Comparison of ENCODE assay signal across 8 mouse cellular contexts in the genomic region with DNA sequence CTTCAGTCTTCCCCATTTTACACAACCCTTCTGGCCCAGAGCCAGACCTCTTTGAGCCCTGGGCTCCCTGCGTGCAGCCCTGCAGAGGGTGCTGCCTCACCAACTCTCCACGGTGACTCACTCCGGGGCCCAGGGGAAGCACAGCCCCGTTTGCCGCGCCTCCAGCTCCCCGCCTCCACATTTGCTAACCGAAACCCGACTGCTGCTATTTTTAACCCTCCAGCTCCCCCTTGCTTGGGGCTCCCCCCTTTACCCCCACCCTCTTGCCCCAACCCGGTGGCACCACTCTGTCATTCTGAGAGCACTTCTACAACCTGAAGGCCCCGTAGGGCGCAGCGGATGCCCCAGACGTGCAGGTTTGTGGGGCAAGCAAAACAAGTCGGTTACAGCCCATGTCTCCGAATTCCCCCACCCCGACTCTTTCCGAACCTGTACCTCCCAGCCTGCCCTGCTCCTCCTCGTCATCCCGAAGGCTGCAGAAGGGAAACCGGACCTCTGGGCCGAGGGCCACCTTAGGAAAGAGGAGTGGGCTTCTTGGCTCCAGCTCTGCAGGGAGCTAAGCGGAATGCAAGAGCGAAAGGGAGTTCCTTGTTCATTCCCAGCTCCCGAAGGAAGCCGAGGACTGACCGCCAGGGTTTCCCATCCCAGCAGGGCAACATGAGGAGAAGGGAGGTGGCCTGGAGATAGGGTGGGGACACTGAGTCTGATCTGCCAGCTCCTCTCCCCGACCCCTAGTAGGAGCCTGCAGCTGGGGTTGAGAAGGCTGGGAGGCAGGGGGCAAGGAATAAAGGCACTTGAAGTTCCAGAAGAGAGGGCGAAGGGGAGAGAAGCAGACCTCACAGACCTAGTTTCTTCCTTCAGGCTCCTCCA. TPM values are rescaled to one million over a fixed set of nuclear protein-coding genes. Genes with fewer than 3 reads are reported as not detected.
A peak's percentile ranks its signal among the peaks of the same experiment; 100 is the strongest.
DNase-seq lines count a peak whose midpoint lies in the region; ATAC-seq and TF ChIP-seq lines count a peak whose summit lies in the region.

No protein-coding gene starts in this region.

- TF ChIP-seq EP300 in liver, embryonic 14.5 days (IDR thresholded peaks at IDR 0.05; ENCODE audit: low read depth), result no peak

- peak overlapping the region; percentile 69 for H3K4me2 ChIP-seq in heart, embryonic 13.5 days
- H3K4me2 ChIP-seq in kidney, embryonic 16.5 days (replicated peaks; ENCODE audit: low read depth, low read length), result peak overlapping the region; percentile 63
- H3K4me2 ChIP-seq in liver, embryonic 14.5 days (ENCODE audit: low read depth), result peak overlapping the region; percentile 84
- peak overlapping the region; percentile 83 for H3K4me2 ChIP-seq in stomach, embryonic 16.5 days (ENCODE audit: low read depth, low read length)

- peak overlapping the region; percentile 77 for H3K9ac ChIP-seq in heart, embryonic 13.5 days
- H3K9ac ChIP-seq in kidney, embryonic 16.5 days (replicated peaks; ENCODE audit: low read length), result peak overlapping the region; percentile 63
- H3K9ac ChIP-seq in liver, embryonic 14.5 days (replicated peaks), result peak overlapping the region; percentile 69
- H3K9ac ChIP-seq in stomach, embryonic 16.5 days (ENCODE audit: low read length), result peak overlapping the region; percentile 80

- TF ChIP-seq CTCF in liver, embryonic 14.5 days (IDR thresholded peaks at IDR 0.05; ENCODE audit: low read depth), result peak; percentile 79

- peak overlapping the region; percentile 80 for H3K27ac ChIP-seq in heart, embryonic 13.5 days (replicated peaks)
- peak overlapping the region; percentile 83 for H3K27ac ChIP-seq in kidney, embryonic 16.5 days (ENCODE audit: low read length)
- peak overlapping the region; percentile 35; the same call in 1 of the 2 replicates for H3K27ac ChIP-seq in liver, embryonic 14.5 days
- H3K27ac ChIP-seq in stomach, embryonic 16.5 days (ENCODE audit: low read length), result peak overlapping the region; percentile 96

- peaks cover 97% of the 10 kb centered on the region for H3K4me1 ChIP-seq in heart, embryonic 13.5 days
- H3K4me1 ChIP-seq in kidney, embryonic 16.5 days (ENCODE audit: insufficient read depth, low read length), result peaks cover 94% of the 10 kb centered on the region
- H3K4me1 ChIP-seq in liver, embryonic 14.5 days (replicated peaks; ENCODE audit: control insufficient read depth in 2 of 2, insufficient read depth in 2 of 2, low read length in 1 of 2), result peaks cover 13 to 54% of the 10 kb centered on the region in 2 experiments
- peaks cover 88% of the 10 kb centered on the region for H3K4me1 ChIP-seq in stomach, embryonic 16.5 days (ENCODE audit: control insufficient read depth, insufficient read depth, low read length)

- 6% methylated on average over 29 of the region's 29 CpGs for WGBS in heart, embryonic 13.5 days
- 6% methylated on average over 29 of the region's 29 CpGs for WGBS in kidney, embryonic 16.5 days
- 6% methylated on average over 29 of the region's 29 CpGs for WGBS in liver, embryonic 14.5 days (ENCODE audit: insufficient replicate concordance)
- 5% methylated on average over 29 of the region's 29 CpGs for WGBS in stomach, embryonic 16.5 days

- no peaks in the 10 kb centered on the region for H3K27me3 ChIP-seq in heart, embryonic 13.5 days (replicated peaks)
- H3K27me3 ChIP-seq in kidney, embryonic 16.5 days (ENCODE audit: insufficient read depth, low read length), result no peaks in the 10 kb centered on the region
- no peaks in the 10 kb centered on the region for H3K27me3 ChIP-seq in liver, embryonic 14.5 days (ENCODE audit: control insufficient read depth, insufficient read depth, low read length)
- no peaks in the 10 kb centered on the region for H3K27me3 ChIP-seq in stomach, embryonic 16.5 days (ENCODE audit: control insufficient read depth, insufficient read depth, low read length)

- peak; percentile 96 for DNase-seq in 3T3-L1 (ENCODE audit: low read depth, low spot score)
- peak; percentile 54 to 71 (median 55) for DNase-seq in liver, embryonic 14.5 days (ENCODE audit: low read depth in 3 of 3, low spot score in 3 of 3)
- peak; percentile 93 to 96 for DNase-seq in natural killer cell, adult 2 months (ENCODE audit: low spot score in 2 of 2)

- peak; percentile 79 for ATAC-seq in activated CD4-positive, CD25-positive, alpha-beta regulatory T cell, adult 4 months
- ATAC-seq in erythroid progenitor cell, adult 5-6 weeks (replicated peaks; ENCODE audit: low FRiP score, poor library complexity, severe bottlenecking), result peak; percentile 56; the same call in 1 of the 2 replicates
- ATAC-seq in heart, embryonic 13.5 days (ENCODE audit: extremely low read depth, insufficient number of reproducible peaks, low FRiP score, low TSS enrichment), result no peak
- ATAC-seq in kidney, embryonic 16.5 days (ENCODE audit: low FRiP score, low TSS enrichment), result peak; percentile 58; the same call in 1 of the 2 replicates
- peak; percentile 74 for ATAC-seq in liver, embryonic 14.5 days (ENCODE audit: insufficient read depth)
- peak; percentile 84 for ATAC-seq in stomach, embryonic 16.5 days (ENCODE audit: insufficient read depth, low FRiP score)

- H3K36me3 ChIP-seq in heart, embryonic 13.5 days, result peaks cover 23% of the 10 kb centered on the region; the same call in 1 of the 2 replicates
- no peaks in the 10 kb centered on the region; the same call in 1 of the 2 replicates for H3K36me3 ChIP-seq in kidney, embryonic 16.5 days (ENCODE audit: insufficient read depth, low read length)
- no peaks in the 10 kb centered on the region for H3K36me3 ChIP-seq in liver, embryonic 14.5 days (replicated peaks; ENCODE audit: control insufficient read depth, insufficient read depth, low read depth)
- H3K36me3 ChIP-seq in stomach, embryonic 16.5 days (ENCODE audit: control insufficient read depth, insufficient read depth, low read length), result no peaks in the 10 kb centered on the region

- peak overlapping the region; percentile 42 for H3K4me3 ChIP-seq in heart, embryonic 13.5 days
- H3K4me3 ChIP-seq in kidney, embryonic 16.5 days (ENCODE audit: low read length), result peak overlapping the region; percentile 37
- peak overlapping the region; percentile 52 to 55 for H3K4me3 ChIP-seq in liver, embryonic 14.5 days (ENCODE audit: insufficient read depth in 1 of 2, low read depth in 2 of 2, low read length in 2 of 2)
- H3K4me3 ChIP-seq in stomach, embryonic 16.5 days (replicated peaks; ENCODE audit: low read length), result peak overlapping the region; percentile 50

- H3K9me3 ChIP-seq in heart, embryonic 13.5 days, result no peaks in the 10 kb centered on the region
- H3K9me3 ChIP-seq in kidney, embryonic 16.5 days (ENCODE audit: low read length), result no peaks in the 10 kb centered on the region
- no peaks in the 10 kb centered on the region for H3K9me3 ChIP-seq in liver, embryonic 14.5 days (ENCODE audit: control insufficient read depth, low read length)
- no peaks in the 10 kb centered on the region for H3K9me3 ChIP-seq in stomach, embryonic 16.5 days (replicated peaks; ENCODE audit: control insufficient read depth, low read length)

RNA-seq across cellular contexts. Expression of gene Hdac7, which starts 19.0 kb away (rescaled TPM):
- 10 to 100 TPM; 58.8 to 69.5 TPM for polyA plus RNA-seq in activated CD4-positive, CD25-positive, alpha-beta regulatory T cell, adult 4 months (2017; shearing (Covaris generic))
- 15.1 and 26.8 TPM in 2 replicates for total RNA-seq in erythroid progenitor cell, adult 5-6 weeks (2015; ENCODE audit: low replicate concordance)
- total RNA-seq in erythroid progenitor cell, adult 5-6 weeks (2017; ENCODE audit: low replicate concordance), result 2.4 and 9.8 TPM in 2 replicates
- polyA plus RNA-seq in heart, embryonic 13.5 days (2015; fragmentation: Nextera tagmentation; extraction: Ambion mirVana), result 23.4 and 23.7 TPM in 2 replicates
- polyA plus RNA-seq in kidney, embryonic 16.5 days (2015; fragmentation: Nextera tagmentation; extraction: Ambion mirVana), result 37.3 and 40.0 TPM in 2 replicates
- 8.6 and 11.3 TPM in 2 replicates for polyA plus RNA-seq in liver, embryonic 14.5 days (2012; rRNA removed)
- 4.7 and 6.6 TPM in 2 replicates for polyA plus RNA-seq in liver, embryonic 14.5 days (2014; fragmentation: Nextera tagmentation; extraction: Ambion mirVana)
- polyA plus RNA-seq in stomach, embryonic 16.5 days (2015; fragmentation: Nextera tagmentation; extraction: Ambion mirVana), result 20.4 and 23.2 TPM in 2 replicates

RNA-seq across cellular contexts. Expression of gene Slc48a1, which starts 47.0 kb away (rescaled TPM):
- polyA plus RNA-seq in activated CD4-positive, CD25-positive, alpha-beta regulatory T cell, adult 4 months (2017; shearing (Covaris generic)), result 10 to 100 TPM; 23.6 to 29.0 TPM
- total RNA-seq in erythroid progenitor cell, adult 5-6 weeks (2015; ENCODE audit: low replicate concordance), result 122 and 124 TPM in 2 replicates
- 74.2 and 96.2 TPM in 2 replicates for total RNA-seq in erythroid progenitor cell, adult 5-6 weeks (2017; ENCODE audit: low replicate concordance)
- 70.2 and 70.8 TPM in 2 replicates for polyA plus RNA-seq in heart, embryonic 13.5 days (2015; fragmentation: Nextera tagmentation; extraction: Ambion mirVana)
- 81.7 and 81.9 TPM in 2 replicates for polyA plus RNA-seq in kidney, embryonic 16.5 days (2015; fragmentation: Nextera tagmentation; extraction: Ambion mirVana)
- 35.0 and 47.8 TPM in 2 replicates for polyA plus RNA-seq in liver, embryonic 14.5 days (2012; rRNA removed)
- 73.9 and 74.7 TPM in 2 replicates for polyA plus RNA-seq in liver, embryonic 14.5 days (2014; fragmentation: Nextera tagmentation; extraction: Ambion mirVana)
- polyA plus RNA-seq in stomach, embryonic 16.5 days (2015; fragmentation: Nextera tagmentation; extraction: Ambion mirVana), result 36.5 and 39.3 TPM in 2 replicates

RNA-seq across cellular contexts. Expression of gene Rapgef3, which starts 57.5 kb away (rescaled TPM):
- not detected for polyA plus RNA-seq in activated CD4-positive, CD25-positive, alpha-beta regulatory T cell, adult 4 months (2017; shearing (Covaris generic))
- not detected in 2 replicates for total RNA-seq in erythroid progenitor cell, adult 5-6 weeks (2015; ENCODE audit: low replicate concordance)
- 3.9 TPM in 1 of 2 replicates, not detected in the other for total RNA-seq in erythroid progenitor cell, adult 5-6 weeks (2017; ENCODE audit: low replicate concordance)
- polyA plus RNA-seq in heart, embryonic 13.5 days (2015; fragmentation: Nextera tagmentation; extraction: Ambion mirVana), result 22.1 and 25.4 TPM in 2 replicates
- polyA plus RNA-seq in kidney, embryonic 16.5 days (2015; fragmentation: Nextera tagmentation; extraction: Ambion mirVana), result 36.3 and 36.4 TPM in 2 replicates
- polyA plus RNA-seq in liver, embryonic 14.5 days (2012; rRNA removed), result 2.2 and 2.3 TPM in 2 replicates
- polyA plus RNA-seq in liver, embryonic 14.5 days (2014; fragmentation: Nextera tagmentation; extraction: Ambion mirVana), result 0.84 and 0.95 TPM in 2 replicates
- polyA plus RNA-seq in stomach, embryonic 16.5 days (2015; fragmentation: Nextera tagmentation; extraction: Ambion mirVana), result 9.4 and 12.6 TPM in 2 replicates

Comparison
In these comparisons a context has a peak if more than half of its experiments do, and no peak if none do; other contexts are left out.
1. H3K27ac ChIP-seq: peak in every context shown above with its lines; median percentile 96 in stomach, embryonic 16.5 days; 83 in kidney, embryonic 16.5 days; 80 in heart, embryonic 13.5 days; 35 in liver, embryonic 14.5 days.